Mouse (Mus musculus) left cerebral cortex, adult 2 months (tissue): ENCODE measurements at regions not wholly inside any gene's neighbourhood (a gene's known extent, or its start where the extent isn't known, plus 50 kb on each side); places are given as distances from the start of the nearest gene placed in this dataset.

Experiments used
- DNase-seq, 2 experiments: peaks; one replicate each; pipeline ENCODE4 v3.0.0; 2021 to 2022; ENCODE audit warnings: low spot score in 2 of 2, mixed read lengths in 1 of 2; ENCODE audit errors: extremely low spot score in 1 of 2
- H3K27ac ChIP-seq: fragments of 200-600 bp; 2 replicates; pipeline ENCODE4 v1.8.1; 2022
- H3K4me3 ChIP-seq: fragments of 200-600 bp; 2 replicates; pipeline ENCODE4 v1.8.1; 2022
- CTCF ChIP-seq: fragments of 200-600 bp; IDR thresholded peaks from 2 replicates; pipeline ENCODE4 v1.8.1; 2022; ENCODE audit warnings: antibody characterized with exemption, mild to moderate bottlenecking, moderate library complexity
- intact Hi-C: fragments of 180-260 bp; cut with DNase I; formaldehyde crosslinking; loops from one replicate; pipeline ENCODE4 v1.15.1; 2025

- no peak for TF ChIP-seq CTCF
- Histone ChIP-seq H3K4me3 (no peak overlapping the region), H3K27ac (no peak overlapping the region)
- intact Hi-C loops: no loop called here
- no peak for DNase-seq
Observed at GRCm38 (mm10) chr14:68345527-68345926, 948.6 kb downstream of the Synb start.

DNA sequence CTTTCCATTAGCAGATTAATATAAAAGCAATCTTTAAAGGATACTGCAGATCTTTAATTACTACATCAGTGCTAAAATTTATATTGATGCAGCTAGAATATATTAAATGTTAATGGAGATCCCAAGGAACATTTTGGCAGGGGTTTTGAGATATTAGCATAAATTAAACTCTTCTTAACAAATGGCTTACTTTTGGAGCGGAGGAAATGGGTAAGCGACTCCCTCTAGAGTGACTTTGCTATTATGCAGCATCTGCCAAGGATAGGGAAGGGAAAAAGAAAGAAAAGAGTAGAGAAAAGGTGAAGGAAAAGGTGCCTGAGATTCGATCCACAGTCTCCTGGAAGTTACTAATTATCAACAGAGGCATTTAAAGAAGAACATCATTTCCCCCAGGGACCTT, 949.4 kb downstream of the Synb start:
- intact Hi-C loops: no loop called here

DNA sequence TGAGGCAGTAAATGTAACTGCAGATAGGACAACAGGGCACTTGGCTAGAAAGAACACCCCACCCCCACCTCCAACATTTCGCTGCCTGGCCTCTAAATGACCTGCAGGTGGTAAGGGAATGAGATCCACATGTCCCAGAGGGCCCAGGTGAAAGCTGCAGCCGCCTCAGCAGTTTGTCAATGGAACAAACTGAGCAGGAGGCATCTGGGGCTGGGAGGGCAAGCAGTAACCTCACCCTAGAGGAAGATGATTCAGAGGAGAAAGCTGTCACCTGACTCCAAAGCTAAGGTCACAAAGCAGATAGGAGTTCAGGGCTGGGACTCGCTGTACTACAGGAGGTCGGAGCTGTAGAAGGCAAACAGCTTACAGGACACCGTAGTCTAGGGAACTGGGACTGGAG, 955.7 kb downstream of the Synb start:
- intact Hi-C loops: no loop called here
- TF ChIP-seq CTCF: no peak
- Histone ChIP-seq H3K27ac (no peak overlapping the region), H3K4me3 (no peak overlapping the region)
- DNase-seq: no peak

More for the DNA sequence above, 949.4 kb downstream of the Synb start:
- H3K4me3 ChIP-seq: no peak overlapping the region
- no peak overlapping the region for H3K27ac ChIP-seq
- DNase-seq: no peak
- TF ChIP-seq CTCF: peak; percentile 1; the same call in 1 of the 2 replicates

DNA sequence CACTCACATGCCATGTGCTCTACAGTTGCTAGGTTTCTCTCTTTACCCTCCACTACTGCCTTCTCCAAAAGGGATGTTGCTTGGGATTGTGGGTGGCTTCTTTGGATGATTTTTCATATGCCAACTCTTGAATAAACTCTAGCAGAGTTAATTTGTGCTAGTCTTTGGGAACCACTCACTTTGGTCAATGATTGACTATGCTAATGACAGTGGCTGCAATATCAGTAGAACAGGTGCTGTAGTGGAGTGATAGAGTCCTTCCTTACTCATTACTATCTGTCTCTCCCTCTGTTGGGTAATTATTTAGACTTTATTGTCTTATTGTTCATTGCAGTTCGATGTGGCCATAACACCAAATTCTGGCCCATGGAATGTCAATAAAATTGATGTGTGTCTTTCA, 969.0 kb downstream of the Synb start:
- Histone ChIP-seq H3K4me3 (no peak overlapping the region), H3K27ac (no peak overlapping the region)
- intact Hi-C loops: no loop called here
- TF ChIP-seq CTCF: no peak
- DNase-seq: no peak

DNA sequence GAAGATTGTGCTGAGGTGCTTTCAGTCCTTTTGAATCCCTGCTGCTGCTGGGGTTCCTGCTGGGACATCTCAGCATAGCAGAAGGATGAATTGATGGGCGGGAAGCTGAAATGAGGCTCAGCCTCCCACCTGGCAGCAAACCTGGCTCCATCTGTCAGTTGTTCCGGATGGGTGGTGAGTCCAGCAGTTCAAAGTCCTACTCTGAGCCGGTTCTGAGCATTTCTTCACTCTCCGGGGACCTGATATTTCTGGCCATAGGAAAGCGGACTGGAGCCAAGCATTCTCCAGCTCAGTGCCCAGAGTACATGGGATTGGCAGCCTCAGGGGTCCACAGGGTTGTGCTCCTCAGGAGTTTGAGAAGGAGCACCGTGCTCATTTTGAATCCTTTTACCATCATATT, 971.1 kb downstream of the Synb start:
- Histone ChIP-seq H3K27ac (no peak overlapping the region), H3K4me3 (no peak overlapping the region)
- TF ChIP-seq CTCF: no peak
- no peak for DNase-seq
- intact Hi-C loops: no loop called here

GRCm38 (mm10) chr14:68307973-68308660, 986.0 kb downstream of the Synb start:
- intact Hi-C loops: no loop called here
- H3K4me3 ChIP-seq: no peak overlapping the region
- no peak overlapping the region for H3K27ac ChIP-seq
- no peak for DNase-seq
- TF ChIP-seq CTCF: no peak

GRCm38 (mm10) chr14:68305166-68305565, 988.9 kb downstream of the Synb start:
- no peak overlapping the region for H3K27ac ChIP-seq
- TF ChIP-seq CTCF: no peak
- H3K4me3 ChIP-seq: no peak overlapping the region
- no peak for DNase-seq
- intact Hi-C loops: no loop called here

DNA sequence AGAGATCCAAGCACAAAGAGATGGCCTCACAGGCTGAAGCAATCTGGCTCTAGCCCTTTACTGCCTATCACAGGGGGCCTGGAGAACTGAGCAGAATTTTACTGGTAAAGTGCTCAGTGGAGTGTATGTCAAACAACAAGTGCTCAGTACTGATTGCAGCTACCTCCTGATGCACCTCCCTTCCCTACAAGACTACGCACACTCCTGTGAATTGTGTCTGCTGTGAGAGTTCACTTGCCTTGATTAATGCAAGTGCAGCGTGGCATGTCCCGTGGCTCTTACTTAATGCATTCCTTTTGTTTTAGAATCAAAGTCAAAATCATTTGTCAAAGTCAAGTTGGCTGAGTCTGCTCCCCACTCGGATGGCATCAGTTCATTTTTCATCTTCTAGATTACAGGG, 992.4 kb downstream of the Synb start:
- intact Hi-C loops: no loop called here
- Histone ChIP-seq H3K27ac (no peak overlapping the region), H3K4me3 (no peak overlapping the region)
- DNase-seq: no peak
- TF ChIP-seq CTCF: no peak

DNA sequence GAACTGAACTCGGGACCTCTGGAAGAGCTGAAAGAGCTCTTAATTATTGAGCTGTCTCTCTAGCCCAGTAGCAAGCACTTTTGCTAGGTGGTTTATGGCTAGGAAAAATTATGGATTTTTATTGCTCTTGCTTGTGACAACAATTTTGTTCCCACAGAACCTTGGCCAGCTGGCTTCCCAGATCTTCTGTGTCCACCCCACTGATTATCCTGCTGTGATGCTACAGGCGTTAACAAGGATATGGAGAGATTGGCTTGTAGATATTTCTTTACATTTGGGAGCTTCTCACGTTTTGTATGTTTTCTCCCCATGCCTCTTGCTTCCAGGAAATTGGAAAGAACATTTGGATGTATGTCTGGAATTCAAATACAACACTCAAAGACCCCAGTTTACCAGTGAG, 1008.6 kb downstream of the Synb start:
- DNase-seq: no peak
- Histone ChIP-seq H3K27ac (no peak overlapping the region), H3K4me3 (no peak overlapping the region)
- no peak for TF ChIP-seq CTCF
- intact Hi-C loops: no loop called here

DNA sequence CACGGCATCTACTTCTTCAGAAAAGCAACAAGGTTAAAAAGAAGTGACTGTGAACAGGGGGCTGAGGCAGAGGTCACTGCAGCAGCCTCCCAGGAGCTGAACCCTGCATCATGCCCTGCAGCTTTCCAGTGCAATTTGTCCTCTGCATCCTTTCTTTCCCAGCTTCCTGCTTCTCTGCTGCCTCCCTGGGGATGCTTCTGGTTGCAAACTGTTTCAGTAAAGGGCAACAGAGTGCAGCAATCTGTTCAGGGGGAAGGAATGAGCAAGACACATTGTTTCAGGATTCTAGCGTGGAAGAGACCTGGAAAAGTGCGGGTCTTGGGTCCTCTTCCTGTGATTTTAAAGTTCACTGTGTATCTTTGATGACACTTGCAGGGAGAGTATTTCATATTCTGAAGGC, 1032.7 kb downstream of the Synb start:
- TF ChIP-seq CTCF: no peak
- H3K27ac ChIP-seq: no peak overlapping the region
- no peak for DNase-seq
- intact Hi-C loops: no loop called here
- no peak overlapping the region for H3K4me3 ChIP-seq

- H3K4me3 ChIP-seq: no peak overlapping the region
- no peak overlapping the region for H3K27ac ChIP-seq
- intact Hi-C loops: no loop called here
- DNase-seq: no peak
- TF ChIP-seq CTCF: no peak
Observed at GRCm38 (mm10) chr14:68246966-68247365, 1047.1 kb downstream of the Synb start.

GRCm38 (mm10) chr14:68240146-68240545, 1054.0 kb downstream of the Synb start:
- intact Hi-C loops: no loop called here

GRCm38 (mm10) chr14:68224152-68224551, 1069.9 kb downstream of the Synb start:
- H3K4me3 ChIP-seq: no peak overlapping the region
- peak overlapping the region; percentile 57; the same call in 1 of the 2 replicates for H3K27ac ChIP-seq
- TF ChIP-seq CTCF: no peak
- DNase-seq: no peak
- intact Hi-C loops: no loop called here

More at GRCm38 (mm10) chr14:68240146-68240545, 1054.0 kb downstream of the Synb start:
- TF ChIP-seq CTCF: no peak
- no peak for DNase-seq
- Histone ChIP-seq H3K4me3 (no peak overlapping the region), H3K27ac (no peak overlapping the region)
